Comparison of ENCODE assay signal across 9 mouse cellular contexts in the genomic region with DNA sequence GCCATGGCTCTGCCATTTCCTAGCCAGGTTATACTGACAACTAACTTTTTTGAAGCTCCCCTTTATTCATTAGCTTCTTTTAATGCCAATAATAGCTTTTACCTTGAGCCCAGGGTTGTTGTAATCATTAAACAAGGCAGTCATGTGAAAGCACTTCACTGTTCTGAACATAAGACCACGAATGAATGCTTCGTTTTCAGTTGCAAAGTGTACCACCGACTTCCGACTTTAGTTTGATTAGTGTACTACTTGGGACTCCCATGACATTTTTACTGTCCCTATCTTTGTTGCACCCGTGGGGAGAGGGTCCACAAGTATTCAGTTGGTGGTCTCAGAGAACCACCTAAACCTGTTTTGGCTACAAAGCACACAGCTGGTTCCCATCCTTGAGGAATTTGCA. TPM values are rescaled to one million over a fixed set of nuclear protein-coding genes. Genes with fewer than 3 reads are reported as not detected.
DNase-seq lines count a peak whose midpoint lies in the region; ATAC-seq and TF ChIP-seq lines count a peak whose summit lies in the region.
"Had no signal": no experiment of that assay in that cellular context is flagged by ENCODE, and none has a peak within 500 bp of the region (broad histone marks: within the 10 kb centered on the region; RNA-seq: fewer than 3 reads in every experiment).

No protein-coding gene starts in this region.

- H3K79me2 ChIP-seq in heart, adult 2 months (replicated peaks; ENCODE audit: control insufficient read depth, insufficient read depth, low read length) = peaks cover 7% of the 10 kb centered on the region; the same call in 1 of the 2 replicates

- no peak overlapping the region for H3K4me3 ChIP-seq in heart, adult 2 months
- H3K4me3 ChIP-seq in forebrain, embryonic 12.5 days (replicated peaks) = peak overlapping the region; percentile 95
- peak overlapping the region; percentile 96 for H3K4me3 ChIP-seq in kidney, embryonic 14.5 days (ENCODE audit: low read length)
- H3K4me3 ChIP-seq in midbrain, embryonic 13.5 days (replicated peaks) = peak overlapping the region; percentile 98; the same call in 1 of the 2 replicates

- 55% methylated on average over 5 of the region's 5 CpGs for WGBS in heart, adult 2 months
- 27% methylated on average over 5 of the region's 5 CpGs for WGBS in forebrain, embryonic 12.5 days
- 8% methylated on average over 5 of the region's 5 CpGs for WGBS in kidney, embryonic 14.5 days
- WGBS in midbrain, embryonic 13.5 days = 32% methylated on average over 5 of the region's 5 CpGs

- peaks cover 15% of the 10 kb centered on the region for H3K36me3 ChIP-seq in heart, adult 2 months (ENCODE audit: control insufficient read depth, insufficient read depth, low read length)
- H3K36me3 ChIP-seq in forebrain, embryonic 12.5 days (replicated peaks) = no peaks in the 10 kb centered on the region
- no peaks in the 10 kb centered on the region for H3K36me3 ChIP-seq in kidney, embryonic 14.5 days (ENCODE audit: control insufficient read depth, insufficient read depth, low read length)
- H3K36me3 ChIP-seq in midbrain, embryonic 13.5 days = no peaks in the 10 kb centered on the region

- TF ChIP-seq POLR2A in heart, adult 2 months (IDR thresholded peaks at IDR 0.05; ENCODE audit: insufficient read depth, low read depth, low read length) = no peak

- H3K27me3 ChIP-seq in heart, adult 2 months (ENCODE audit: control insufficient read depth, insufficient read depth, low read length) = no peaks in the 10 kb centered on the region
- no peaks in the 10 kb centered on the region for H3K27me3 ChIP-seq in forebrain, embryonic 12.5 days
- H3K27me3 ChIP-seq in kidney, embryonic 14.5 days (ENCODE audit: control insufficient read depth, insufficient read depth, low read length) = no peaks in the 10 kb centered on the region
- H3K27me3 ChIP-seq in midbrain, embryonic 13.5 days = no peaks in the 10 kb centered on the region

- no peak for TF ChIP-seq CTCF in heart, adult 2 months (IDR thresholded peaks at IDR 0.05)

- peaks cover 7% of the 10 kb centered on the region for H3K4me1 ChIP-seq in heart, adult 2 months (ENCODE audit: control insufficient read depth, insufficient read depth, low read length)
- peaks cover 29% of the 10 kb centered on the region for H3K4me1 ChIP-seq in forebrain, embryonic 12.5 days
- peaks cover 14% of the 10 kb centered on the region for H3K4me1 ChIP-seq in kidney, embryonic 14.5 days (ENCODE audit: control insufficient read depth, insufficient read depth, low read length)
- peaks cover 28% of the 10 kb centered on the region for H3K4me1 ChIP-seq in midbrain, embryonic 13.5 days (replicated peaks)

- H3K9ac ChIP-seq in heart, adult 2 months (ENCODE audit: low read depth, low read length) = no peak overlapping the region
- H3K9ac ChIP-seq in forebrain, embryonic 12.5 days = peak overlapping the region; percentile 21; the same call in 1 of the 2 replicates
- H3K9ac ChIP-seq in kidney, embryonic 14.5 days (ENCODE audit: low read depth, low read length) = peak overlapping the region; percentile 99; the same call in 1 of the 2 replicates
- H3K9ac ChIP-seq in midbrain, embryonic 13.5 days (replicated peaks) = 0 out of 2 replicates have a peak overlapping the region, but pooled peaks have one; percentile 97

- no peak for TF ChIP-seq EP300 in heart, adult 2 months (IDR thresholded peaks at IDR 0.05; ENCODE audit: insufficient read depth, low read depth, low read length)

- H3K27ac ChIP-seq in heart, adult 2 months = peak overlapping the region; percentile 99; the same call in 1 of the 2 replicates
- H3K27ac ChIP-seq in forebrain, embryonic 12.5 days = 0 out of 2 replicates have a peak overlapping the region, but pooled peaks have one; percentile 99
- H3K27ac ChIP-seq in kidney, embryonic 14.5 days (ENCODE audit: low read depth, low read length) = peak overlapping the region; percentile 24; the same call in 1 of the 2 replicates
- no peak overlapping the region for H3K27ac ChIP-seq in midbrain, embryonic 13.5 days

- no peaks in the 10 kb centered on the region for H3K9me3 ChIP-seq in forebrain, embryonic 12.5 days
- H3K9me3 ChIP-seq in kidney, embryonic 14.5 days (ENCODE audit: control insufficient read depth, low read length) = no peaks in the 10 kb centered on the region
- no peaks in the 10 kb centered on the region for H3K9me3 ChIP-seq in midbrain, embryonic 13.5 days

- intact Hi-C loops in heart, adult 2 months (cut with DNase I) = loop anchor here (5.0 kb wide), 3 partner anchors 34 to 121 kb away; partner anchors contain the start of gene Zc3h12c
- intact Hi-C loops in heart, postnatal 25 days (cut with DNase I) = loop anchor here (5.0 kb wide), 2 partner anchors 51 to 54 kb away; no protein-coding TSS in a partner anchor

- peak overlapping the region; percentile 65 for H3K4me2 ChIP-seq in forebrain, embryonic 12.5 days
- peak overlapping the region; percentile 71 for H3K4me2 ChIP-seq in kidney, embryonic 14.5 days (replicated peaks; ENCODE audit: low read depth, low read length)
- peak overlapping the region; percentile 67 for H3K4me2 ChIP-seq in midbrain, embryonic 13.5 days (replicated peaks)

- no peak for ATAC-seq in forebrain, embryonic 12.5 days (ENCODE audit: low FRiP score)
- ATAC-seq in kidney, embryonic 14.5 days (ENCODE audit: low FRiP score, low TSS enrichment) = no peak
- ATAC-seq in midbrain, embryonic 13.5 days = no peak

- no peak for DNase-seq in heart, adult 2 months
- no peak for DNase-seq in heart, postnatal 25 days (ENCODE audit: low spot score)
- DNase-seq in adrenal gland, postnatal 14 days = no peak
- DNase-seq in urinary bladder, postnatal 4 days (ENCODE audit: low spot score in 2 of 2) = no peak
- DNase-seq in frontal cortex, adult 2 months (ENCODE audit: extremely low spot score in 1 of 2, low spot score in 1 of 2) = no peak
- DNase-seq: right cerebral cortex, postnatal 4 days had no signal

RNA-seq across cellular contexts. Expression of gene Rdx, which starts 0.3 kb away (rescaled TPM):
- total RNA-seq in heart, adult 2 months (2021) = 10 to 100 TPM; 81.8 to 97.0 TPM
- 20.8 and 45.8 TPM in 2 replicates for polyA plus RNA-seq in heart, adult 2 months (2012; rRNA removed)
- total RNA-seq in heart, postnatal 25 days (2021) = 10 to 100 TPM; 91.6 to 92.5 TPM
- polyA plus RNA-seq in forebrain, embryonic 12.5 days (2016; fragmentation: Nextera tagmentation; extraction: Ambion mirVana) = 160 and 169 TPM in 2 replicates
- polyA plus RNA-seq in kidney, embryonic 14.5 days (2014; fragmentation: Nextera tagmentation; extraction: Ambion mirVana) = 158 and 184 TPM in 2 replicates
- polyA plus RNA-seq in midbrain, embryonic 13.5 days (2015; fragmentation: Nextera tagmentation; extraction: Ambion mirVana) = 120 TPM in 2 replicates
- 122 and 131 TPM in 2 replicates for total RNA-seq in adrenal gland, postnatal 14 days (2021)
- 44.4 and 47.5 TPM in 2 replicates for polyA plus RNA-seq in frontal cortex, adult 2 months (2012; rRNA removed)
